Mouse (Mus musculus): ENCODE data around the gene Wasf3.

DNA sequence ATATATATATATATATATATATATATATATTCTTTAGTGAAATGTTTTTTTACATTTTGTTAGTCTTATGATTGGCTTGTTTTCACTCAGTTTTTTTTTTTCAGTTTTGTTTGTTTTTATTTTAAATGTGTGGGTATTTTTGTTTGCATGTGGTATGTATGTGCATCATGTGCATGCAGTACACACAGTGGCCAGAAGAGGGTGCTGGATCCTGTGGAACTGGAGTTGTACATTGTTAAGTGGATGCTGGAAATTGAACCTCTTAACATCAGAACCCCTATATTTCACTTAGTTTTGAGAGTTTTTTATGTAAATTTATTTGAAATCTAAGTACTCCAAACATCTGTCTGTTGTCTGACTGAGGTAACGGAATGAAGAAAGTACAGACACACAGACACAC lies 21.3 kb downstream of the Wasf3 start:
- TF ChIP-seq EP300 (IDR thresholded peaks at IDR 0.05; ENCODE audit: insufficient read depth, low read depth, low read length) (no peak), POLR2A (IDR thresholded peaks at IDR 0.05; ENCODE audit: insufficient read depth, low read length) (no peak), CTCF (IDR thresholded peaks at IDR 0.05; ENCODE audit: low read depth, low read length) (no peak)
